Mouse (Mus musculus) neural tube, embryonic 11.5 days (tissue): ENCODE measurements around the gene Tcstv3. TPM values are rescaled to one million over a fixed set of nuclear protein-coding genes. Genes with fewer than 3 reads are reported as not detected.
"Not testable (repeated sequence)": the region's sequence is repeated elsewhere in the genome, so short reads cannot be mapped to it uniquely, and the experiment has no call there.

Experiments used
- ATAC-seq: fragments of 200-750 bp; cut with Nextera tagmentation; 2 replicates; pipeline ENCODE4 v1.8.0; 2017; ENCODE audit warnings: moderate number of reproducible peaks, mild to moderate bottlenecking, moderate TSS enrichment, moderate library complexity; ENCODE audit not compliant: insufficient read depth, low FRiP score, low TSS enrichment
- DNase-seq: peaks from one replicate; pipeline ENCODE4 v3.0.0-alpha.2; 2015; ENCODE audit warnings: low spot score
- H3K27ac ChIP-seq: fragments of 300-500 bp; sonication (generic); 2 replicates; pipeline ENCODE4 v1.5.1; 2014; ENCODE audit warnings: low read depth, mild to moderate bottlenecking, low read length
- H3K27me3 ChIP-seq: fragments of 300-500 bp; sonication (generic); 2 replicates; pipeline ENCODE4 v1.6.1; 2014; ENCODE audit warnings: mild to moderate bottlenecking, low read length, mixed read lengths; ENCODE audit not compliant: control insufficient read depth, insufficient read depth
- H3K36me3 ChIP-seq: fragments of 300-500 bp; sonication (generic); 2 replicates; pipeline ENCODE4 v1.6.1; 2014; ENCODE audit warnings: mild to moderate bottlenecking, low read length, moderate library complexity, mixed read lengths; ENCODE audit not compliant: control insufficient read depth, insufficient read depth
- H3K4me1 ChIP-seq: fragments of 300-500 bp; sonication (generic); 2 replicates; pipeline ENCODE4 v1.6.1; 2014; ENCODE audit warnings: low read length, mixed read lengths; ENCODE audit not compliant: control insufficient read depth, insufficient read depth
- H3K4me2 ChIP-seq: fragments of 300-500 bp; sonication (generic); 2 replicates; pipeline ENCODE4 v1.6.1; 2014; ENCODE audit warnings: low read depth, mild to moderate bottlenecking, moderate library complexity
- H3K4me3 ChIP-seq: fragments of 300-500 bp; sonication (generic); 2 replicates; pipeline ENCODE4 v1.5.1; 2014; ENCODE audit warnings: low read depth, low read length
- H3K9ac ChIP-seq: fragments of 300-500 bp; sonication (generic); 2 replicates; pipeline ENCODE4 v1.6.1; 2014; ENCODE audit warnings: mild to moderate bottlenecking, low read length
- H3K9me3 ChIP-seq: fragments of 300-500 bp; sonication (generic); 2 replicates; pipeline ENCODE4 v1.6.1; 2016; ENCODE audit warnings: low read length; ENCODE audit not compliant: control insufficient read depth
- WGBS: fragments of 180-500 bp; shearing (Covaris S2); extraction: QIAGEN DNeasy Blood & Tissue Kit; methylation state at CpG from one replicate; pipeline ENCODE4 v1.1.7; 2014; 5-methylcytosine and 5-hydroxymethylcytosine counted together
- polyA plus RNA-seq: library from polyadenylated mRNA; unstranded; fragments of >200 nt; fragmentation: Nextera tagmentation; extraction: Ambion mirVana; gene quantifications from 2 replicates; pipeline ENCODE4 v1.2.1, GENCODE M21; 2014

Gene Tcstv3
- not detected in 2 replicates for polyA plus RNA-seq

DNA sequence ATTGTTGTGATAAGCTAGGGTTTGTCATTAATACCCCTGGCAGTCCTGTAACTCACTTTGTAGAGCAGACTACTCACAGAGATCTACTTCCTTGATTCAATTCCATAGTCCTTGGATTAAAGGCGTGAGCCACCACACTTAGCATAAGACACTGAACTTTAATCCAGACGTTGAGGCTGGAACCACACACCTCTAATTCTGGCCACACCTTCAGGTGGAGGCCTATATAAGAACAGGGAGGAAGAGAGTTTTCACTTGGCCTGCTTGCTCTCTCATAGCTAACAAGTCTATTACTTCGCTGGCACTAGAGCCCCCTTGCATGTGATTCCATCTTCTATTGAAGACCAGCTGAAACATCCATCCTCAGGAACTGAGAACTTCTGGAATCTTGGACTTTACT lies at the start of gene Tcstv3:
Gene Tcstv3, plus strand, starts transcription at position 301 of the 400 bp plus-strand sequence.
- DNase-seq, H3K4me2 ChIP-seq, H3K27ac ChIP-seq, H3K36me3 ChIP-seq, H3K4me1 ChIP-seq, ATAC-seq, H3K9me3 ChIP-seq, H3K27me3 ChIP-seq, H3K4me3 ChIP-seq, H3K9ac ChIP-seq: not testable (repeated sequence)
- WGBS = 65% methylated on average over 3 of the region's 3 CpGs

DNA sequence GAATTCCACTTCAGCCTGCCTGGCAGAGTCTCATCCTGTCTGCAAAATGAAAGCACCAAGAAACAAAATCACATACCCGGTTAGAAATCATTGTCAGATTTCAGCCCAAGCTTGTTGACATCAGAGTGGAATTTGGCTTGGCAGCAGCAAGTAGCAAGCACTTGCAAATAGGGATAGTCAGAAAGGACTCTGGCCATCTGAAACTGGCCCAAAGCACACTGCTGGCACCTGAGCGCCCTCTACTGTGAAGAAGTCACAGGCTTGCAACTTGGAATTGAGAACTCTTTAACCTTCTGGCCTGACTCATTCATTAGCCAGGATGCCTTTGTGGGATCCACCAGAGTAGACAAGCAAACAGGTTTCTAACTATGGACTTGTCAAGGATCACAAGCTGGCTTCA lies 38.8 kb upstream of the Tcstv3 start:
- not testable (repeated sequence) for ATAC-seq, H3K27ac ChIP-seq
- 27% methylated on average over 2 of the region's 2 CpGs for WGBS

DNA sequence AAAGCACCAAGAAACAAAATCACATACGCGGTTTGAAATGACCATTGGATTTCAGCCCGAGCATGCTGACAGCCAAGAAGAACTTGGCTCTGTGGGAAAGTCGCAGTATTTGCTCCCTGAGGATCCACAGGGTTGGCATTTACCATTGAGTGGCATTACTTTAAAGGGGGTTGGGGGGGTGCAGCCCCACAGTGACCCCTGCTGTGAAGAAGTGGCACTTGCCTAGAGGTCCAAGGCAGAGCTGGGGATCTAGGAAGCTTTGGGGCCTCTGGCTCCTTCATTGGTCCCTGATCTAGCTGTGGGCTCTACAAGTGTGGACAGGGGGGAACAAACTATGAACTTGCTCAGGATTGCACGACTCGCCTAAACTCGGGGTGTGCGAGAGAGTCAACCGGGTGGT lies 37.9 kb upstream of the Tcstv3 start:
- 91% methylated on average over 9 of the region's 9 CpGs for WGBS
- Histone ChIP-seq H3K9me3 (no peaks in the 10 kb centered on the region), H3K27me3 (no peaks in the 10 kb centered on the region), H3K4me1 (no peaks in the 10 kb centered on the region), H3K27ac (no peak overlapping the region), H3K4me3 (no peak overlapping the region), H3K4me2 (no peak overlapping the region), H3K36me3 (no peaks in the 10 kb centered on the region), H3K9ac (no peak overlapping the region)
- no peak for ATAC-seq
- DNase-seq = no peak

More for the DNA sequence above, 38.8 kb upstream of the Tcstv3 start:
- H3K9ac ChIP-seq, H3K4me1 ChIP-seq, H3K9me3 ChIP-seq, H3K27me3 ChIP-seq, H3K4me3 ChIP-seq, H3K4me2 ChIP-seq, DNase-seq, H3K36me3 ChIP-seq: not testable (repeated sequence)

DNA sequence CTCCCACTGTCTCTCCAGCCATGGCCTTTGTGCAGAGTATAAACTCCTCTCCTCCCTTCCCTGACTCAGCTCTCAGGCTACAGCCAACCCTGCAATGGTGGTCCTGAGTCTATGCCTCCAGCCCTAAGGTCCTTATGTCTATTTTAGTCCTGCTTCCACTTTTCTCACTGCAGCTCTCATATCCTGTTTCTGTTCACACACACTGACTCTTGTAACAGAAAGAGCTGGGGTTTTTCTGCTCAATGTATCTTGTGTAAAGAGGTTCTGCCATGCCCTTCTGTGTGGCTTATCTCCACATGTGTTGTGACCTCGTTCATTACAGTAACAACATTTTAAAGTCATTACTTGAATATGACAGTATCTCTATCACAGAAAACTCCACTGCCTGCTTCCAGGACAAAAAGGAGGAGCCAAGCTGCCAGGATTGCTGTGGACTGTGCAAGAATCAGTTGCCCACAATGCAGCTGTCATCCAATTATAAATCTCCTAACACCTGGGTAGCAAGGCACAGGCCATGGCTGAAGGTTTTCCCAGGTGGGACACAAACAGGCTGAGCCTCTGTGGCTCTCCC lies 17.3 kb upstream of the Tcstv3 start:
- Histone ChIP-seq H3K36me3 (no peaks in the 10 kb centered on the region), H3K9ac (no peak overlapping the region), H3K27ac (no peak overlapping the region), H3K4me1 (no peaks in the 10 kb centered on the region), H3K4me2 (no peak overlapping the region), H3K4me3 (no peak overlapping the region), H3K9me3 (no peaks in the 10 kb centered on the region), H3K27me3 (no peaks in the 10 kb centered on the region)
- no peak for DNase-seq
- WGBS = 71% methylated on average over 1 of the region's 1 CpGs
- ATAC-seq = no peak

DNA sequence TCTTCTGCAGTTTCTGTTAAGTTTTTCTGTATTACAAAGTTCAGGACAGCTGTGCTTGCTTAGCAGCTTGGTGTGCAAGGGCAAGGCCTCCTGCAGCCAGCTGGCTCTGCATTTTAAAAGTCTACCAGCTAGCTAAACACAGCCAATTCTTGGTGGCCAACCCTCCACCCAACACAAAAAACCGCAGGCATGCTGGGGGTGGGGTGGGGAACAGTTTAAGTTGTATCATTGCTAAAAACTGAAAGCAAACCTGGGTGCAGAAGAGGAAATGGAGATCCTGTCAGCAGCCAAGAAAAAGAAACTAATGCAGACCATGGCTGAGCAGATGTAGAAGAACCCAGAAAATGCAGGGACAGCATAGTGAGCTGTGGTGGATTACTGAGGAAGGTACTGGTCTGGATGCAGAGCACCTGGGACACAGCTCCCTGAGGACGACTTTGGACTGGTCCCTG lies 16.7 kb upstream of the Tcstv3 start, which contains the start of gene BC147527:
Gene BC147527, plus strand, starts transcription at position 402 of the 452 bp plus-strand sequence.
- Histone ChIP-seq H3K27ac (no peak within 1 kb of the TSS), H3K9me3 (no peaks in the 10 kb centered on the region), H3K27me3 (no peaks in the 10 kb centered on the region), H3K4me1 (no peaks in the 10 kb centered on the region), H3K4me3 (no peak within 1 kb of the TSS), H3K36me3 (no peaks in the 10 kb centered on the region), H3K9ac (no peak within 1 kb of the TSS), H3K4me2 (no peak within 1 kb of the TSS)
- no peak for DNase-seq
- WGBS = 61% methylated on average over 2 of the region's 2 CpGs
- no peak for ATAC-seq

DNA sequence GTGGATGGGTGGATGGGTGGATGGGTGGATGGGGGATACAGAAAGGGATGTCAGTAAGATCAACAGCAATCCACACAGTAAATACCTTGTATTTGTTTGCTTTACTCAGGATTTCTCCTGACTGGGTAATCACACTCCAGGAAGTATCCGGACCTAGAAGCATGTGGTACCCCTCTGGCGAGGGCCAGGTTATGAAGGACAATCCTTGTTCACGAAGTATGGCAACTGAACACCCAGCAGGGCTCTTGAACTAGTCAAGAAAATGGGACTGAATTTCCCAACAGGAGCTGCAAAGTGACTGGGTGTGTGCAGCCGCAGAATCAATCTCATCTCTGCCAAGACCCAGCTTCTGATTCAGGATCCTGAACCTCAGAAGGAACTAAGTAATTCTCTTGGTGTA lies 15.8 kb upstream of the Tcstv3 start:
- DNase-seq (no peak), ATAC-seq (no peak)
- no peak overlapping the region for H3K9ac ChIP-seq
- no peaks in the 10 kb centered on the region for H3K9me3 ChIP-seq
- no peak overlapping the region for H3K27ac ChIP-seq
- WGBS = 85% methylated on average over 4 of the region's 4 CpGs
- H3K36me3 ChIP-seq = no peaks in the 10 kb centered on the region
- no peak overlapping the region for H3K4me3 ChIP-seq
- no peak overlapping the region for H3K4me2 ChIP-seq
- H3K27me3 ChIP-seq = no peaks in the 10 kb centered on the region
- no peaks in the 10 kb centered on the region for H3K4me1 ChIP-seq

DNA sequence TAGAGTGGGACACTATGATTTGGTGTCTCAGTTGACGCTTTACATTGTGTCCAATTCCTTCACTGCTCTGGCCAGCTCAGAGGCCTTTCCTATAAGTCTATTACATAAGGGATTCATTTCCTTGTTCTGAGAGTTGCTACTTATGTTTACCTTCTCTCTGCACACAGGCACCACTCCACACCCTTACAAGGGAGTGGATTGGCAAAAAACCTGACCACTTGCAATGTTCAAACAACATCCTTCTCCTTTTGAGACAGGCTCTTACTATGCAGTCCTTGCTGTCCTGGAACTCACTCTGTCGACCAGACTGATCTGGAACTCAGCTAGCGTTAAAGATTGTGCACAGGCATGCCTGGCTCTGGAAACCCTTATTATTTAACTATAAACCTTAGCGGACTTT lies 5.9 kb upstream of the Tcstv3 start:
- no peak for ATAC-seq
- WGBS = 78% methylated on average over 4 of the region's 4 CpGs
- Histone ChIP-seq H3K36me3 (no peaks in the 10 kb centered on the region), H3K9ac (no peak overlapping the region), H3K27ac (no peak overlapping the region), H3K27me3 (no peaks in the 10 kb centered on the region), H3K4me3 (no peak overlapping the region), H3K4me1 (no peaks in the 10 kb centered on the region), H3K9me3 (no peaks in the 10 kb centered on the region), H3K4me2 (no peak overlapping the region)
- no peak for DNase-seq

DNA sequence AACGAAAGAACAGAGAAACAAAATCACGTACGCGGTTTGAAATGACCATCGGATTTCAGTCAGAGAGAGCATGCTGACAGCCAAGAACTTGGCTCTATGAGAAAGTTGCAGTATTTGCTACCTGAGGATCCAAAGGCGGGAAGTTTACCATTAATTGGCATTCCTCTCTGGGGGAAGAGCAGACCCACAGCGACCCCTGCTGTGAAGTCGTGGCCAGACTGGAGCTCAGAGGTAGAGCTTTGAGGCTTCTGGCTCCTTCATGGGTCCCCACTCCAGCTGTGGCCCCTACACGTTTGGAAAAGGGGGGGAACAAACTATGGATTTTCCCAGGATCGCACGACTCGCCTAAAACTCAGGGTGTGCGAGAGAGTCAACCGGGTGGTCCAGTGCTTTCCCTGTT lies 3.1 kb upstream of the Tcstv3 start:
- no peak overlapping the region for H3K9ac ChIP-seq
- no peaks in the 10 kb centered on the region for H3K36me3 ChIP-seq
- 38% methylated on average over 14 of the region's 14 CpGs for WGBS
- DNase-seq = peak; percentile 18
- no peaks in the 10 kb centered on the region for H3K27me3 ChIP-seq
- no peak for ATAC-seq
- H3K27ac ChIP-seq = no peak overlapping the region
- no peaks in the 10 kb centered on the region for H3K4me1 ChIP-seq
- no peak overlapping the region for H3K4me2 ChIP-seq
- H3K9me3 ChIP-seq = no peaks in the 10 kb centered on the region
- H3K4me3 ChIP-seq = no peak overlapping the region

DNA sequence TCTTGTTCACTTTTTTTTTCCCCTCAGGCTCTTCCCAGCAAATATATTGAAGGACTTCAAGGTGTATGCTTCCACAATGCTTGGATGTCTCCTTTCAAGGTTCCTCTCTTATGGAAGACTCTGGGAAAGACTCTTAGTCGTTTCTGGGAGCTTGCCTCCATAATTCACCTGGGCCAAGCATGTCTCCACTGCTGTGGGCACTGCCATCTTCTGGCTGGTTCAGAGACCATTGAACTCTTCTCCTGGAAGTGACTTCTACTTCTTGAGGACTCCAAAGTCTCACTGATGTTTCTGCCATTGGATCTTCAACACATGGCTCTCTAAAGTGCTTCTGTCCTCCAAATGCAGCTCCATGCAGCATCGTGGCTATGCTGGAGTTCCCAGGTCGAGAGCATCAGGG lies 3.5 kb downstream of the Tcstv3 start:
- Histone ChIP-seq H3K36me3 (no peaks in the 10 kb centered on the region), H3K27ac (no peak overlapping the region), H3K4me2 (no peak overlapping the region), H3K9me3 (no peaks in the 10 kb centered on the region), H3K4me3 (no peak overlapping the region), H3K4me1 (no peaks in the 10 kb centered on the region), H3K9ac (no peak overlapping the region), H3K27me3 (no peaks in the 10 kb centered on the region)
- WGBS = 58% methylated on average over 3 of the region's 3 CpGs
- ATAC-seq (no peak), DNase-seq (no peak)
